Mouse (Mus musculus): ENCODE data around the gene Slc22a22.

DNA sequence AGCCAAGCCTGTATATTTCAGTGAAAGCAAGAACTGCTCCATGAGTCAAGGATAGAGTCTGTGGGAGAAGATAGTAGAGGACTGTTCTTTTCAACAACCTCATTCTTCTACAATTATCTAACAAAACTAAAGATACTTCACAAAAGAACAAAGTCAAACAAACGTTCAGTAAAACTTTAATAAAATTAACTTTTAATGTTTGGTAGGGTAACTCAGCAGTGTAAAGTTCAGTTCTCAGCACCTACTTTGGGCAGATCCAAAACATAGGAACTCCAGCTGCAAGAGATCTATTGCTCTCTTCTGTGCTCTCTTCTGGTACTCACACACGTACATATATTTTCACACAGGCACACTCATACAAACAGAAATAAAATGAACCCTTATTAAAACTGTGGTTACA is 159.4 kb downstream of the Slc22a22 start:
- no peak for TF ChIP-seq CTCF (IDR thresholded peaks at IDR 0.05; ENCODE audit: low read depth)
- TF ChIP-seq EP300 (IDR thresholded peaks at IDR 0.05; ENCODE audit: low read depth), result no peak
